Mouse (Mus musculus) hindbrain, embryonic 14.5 days (tissue): ENCODE measurements around the gene Slfn4. TPM values are rescaled to one million over a fixed set of nuclear protein-coding genes. Genes with fewer than 3 reads are reported as not detected.
"Not testable (repeated sequence)": the region's sequence is repeated elsewhere in the genome, so short reads cannot be mapped to it uniquely, and the experiment has no call there.

ENCODE experiments used
- ATAC-seq: fragments of 200-750 bp; cut with Nextera tagmentation; 2 replicates; pipeline ENCODE4 v1.8.0; 2017; ENCODE audit warnings: moderate number of reproducible peaks, mild to moderate bottlenecking, moderate TSS enrichment, moderate library complexity; ENCODE audit not compliant: low FRiP score
- DNase-seq: peaks from one replicate; pipeline ENCODE4 v3.0.0-alpha.2; 2015; ENCODE audit warnings: low spot score
- H3K27ac ChIP-seq: fragments of 300-500 bp; sonication (generic); 2 replicates; pipeline ENCODE4 v1.5.1; 2014; ENCODE audit warnings: mild to moderate bottlenecking, moderate library complexity
- H3K27me3 ChIP-seq: fragments of 300-500 bp; sonication (generic); 2 replicates; pipeline ENCODE4 v1.6.1; 2014; ENCODE audit warnings: mild to moderate bottlenecking, low read length, mixed read lengths; ENCODE audit not compliant: control insufficient read depth, insufficient read depth
- H3K36me3 ChIP-seq: fragments of 300-500 bp; sonication (generic); replicated peaks from 2 replicates; pipeline ENCODE4 v1.6.1; 2014; ENCODE audit not compliant: control insufficient read depth, insufficient read depth
- H3K4me1 ChIP-seq: fragments of 300-500 bp; sonication (generic); replicated peaks from 2 replicates; pipeline ENCODE4 v1.6.1; 2014; ENCODE audit warnings: antibody characterized with exemption, low read length, mixed read lengths; ENCODE audit not compliant: control insufficient read depth, insufficient read depth
- H3K4me2 ChIP-seq: fragments of 300-500 bp; sonication (generic); replicated peaks from 2 replicates; pipeline ENCODE4 v1.6.1; 2014; ENCODE audit warnings: mild to moderate bottlenecking, moderate library complexity
- H3K4me3 ChIP-seq: fragments of 300-500 bp; sonication (generic); replicated peaks from 2 replicates; pipeline ENCODE4 v1.5.1; 2014; ENCODE audit warnings: mild to moderate bottlenecking, low read length
- H3K9ac ChIP-seq: fragments of 300-500 bp; sonication (generic); 2 replicates; pipeline ENCODE4 v1.6.1; 2014
- H3K9me3 ChIP-seq: fragments of 300-500 bp; sonication (generic); 2 replicates; pipeline ENCODE4 v1.6.1; 2016; ENCODE audit warnings: low read length; ENCODE audit not compliant: control insufficient read depth
- WGBS: fragments of 180-500 bp; shearing (Covaris S2); extraction: QIAGEN DNeasy Blood & Tissue Kit; methylation state at CpG from one replicate; pipeline ENCODE4 v1.1.7; 2014; 5-methylcytosine and 5-hydroxymethylcytosine counted together
- polyA plus RNA-seq: library from polyadenylated mRNA; unstranded; fragments of >200 nt; fragmentation: Nextera tagmentation; extraction: Ambion mirVana; gene quantifications from 2 replicates; pipeline ENCODE4 v1.2.1, GENCODE M21; 2014

Gene Slfn4
- polyA plus RNA-seq, 1 experiment from 2014 or later, result not detected

- H3K9ac ChIP-seq, result no peak overlapping the region
- no peak for DNase-seq
- no peaks in the 10 kb centered on the region for H3K4me1 ChIP-seq
- H3K27me3 ChIP-seq, result no peaks in the 10 kb centered on the region
- H3K36me3 ChIP-seq, result no peaks in the 10 kb centered on the region
- no peak overlapping the region for H3K4me2 ChIP-seq
- H3K4me3 ChIP-seq, result no peak overlapping the region
- no peak for ATAC-seq
- no peak overlapping the region for H3K27ac ChIP-seq
- 88% methylated on average over 7 of the region's 7 CpGs for WGBS
- H3K9me3 ChIP-seq, result no peaks in the 10 kb centered on the region
These were observed 48.4 kb downstream of the Slfn4 start for GRCm38 (mm10) chr11:83223367-83223766.

GRCm38 (mm10) chr11:83223793-83224192 is 48.8 kb downstream of the Slfn4 start:
- DNase-seq, ATAC-seq, H3K27me3 ChIP-seq, H3K4me1 ChIP-seq, H3K27ac ChIP-seq, H3K9ac ChIP-seq, H3K4me2 ChIP-seq, H3K4me3 ChIP-seq, H3K9me3 ChIP-seq, H3K36me3 ChIP-seq: not testable (repeated sequence)
- 83% methylated on average over 5 of the region's 5 CpGs for WGBS

GRCm38 (mm10) chr11:83224217-83224616 is 49.2 kb downstream of the Slfn4 start:
- Histone ChIP-seq H3K27me3 (no peaks in the 10 kb centered on the region), H3K4me3 (no peak overlapping the region), H3K9me3 (no peaks in the 10 kb centered on the region), H3K4me2 (no peak overlapping the region), H3K9ac (no peak overlapping the region), H3K27ac (no peak overlapping the region), H3K36me3 (no peaks in the 10 kb centered on the region), H3K4me1 (no peaks in the 10 kb centered on the region)
- DNase-seq, result no peak
- ATAC-seq, result no peak
- WGBS, result 91% methylated on average over 9 of the region's 9 CpGs

- Histone ChIP-seq H3K27me3 (no peaks in the 10 kb centered on the region), H3K9me3 (no peaks in the 10 kb centered on the region), H3K4me2 (no peak overlapping the region), H3K9ac (no peak overlapping the region), H3K4me1 (no peaks in the 10 kb centered on the region), H3K27ac (no peak overlapping the region), H3K4me3 (no peak overlapping the region), H3K36me3 (no peaks in the 10 kb centered on the region)
- ATAC-seq (no peak), DNase-seq (no peak)
- WGBS, result 79% methylated on average over 3 of the region's 3 CpGs
These were observed 49.8 kb downstream of the Slfn4 start for GRCm38 (mm10) chr11:83224750-83225149.

- DNase-seq (no peak), ATAC-seq (no peak)
- WGBS, result 91% methylated on average over 9 of the region's 9 CpGs
- Histone ChIP-seq H3K27me3 (no peaks in the 10 kb centered on the region), H3K36me3 (no peaks in the 10 kb centered on the region), H3K4me2 (no peak overlapping the region), H3K4me1 (no peaks in the 10 kb centered on the region), H3K9ac (no peak overlapping the region), H3K9me3 (no peaks in the 10 kb centered on the region), H3K4me3 (no peak overlapping the region), H3K27ac (no peak overlapping the region)
These were observed 50.5 kb downstream of the Slfn4 start for GRCm38 (mm10) chr11:83225371-83225960.

GRCm38 (mm10) chr11:83227926-83228723 is 53.1 kb downstream of the Slfn4 start:
- Histone ChIP-seq H3K9ac (no peak overlapping the region), H3K9me3 (no peaks in the 10 kb centered on the region), H3K4me3 (no peak overlapping the region), H3K4me1 (no peaks in the 10 kb centered on the region), H3K27me3 (no peaks in the 10 kb centered on the region), H3K4me2 (no peak overlapping the region), H3K27ac (no peak overlapping the region), H3K36me3 (no peaks in the 10 kb centered on the region)
- ATAC-seq (no peak), DNase-seq (no peak)
- 86% methylated on average over 7 of the region's 7 CpGs for WGBS

- H3K27ac ChIP-seq, result no peak overlapping the region
- DNase-seq, result no peak
- H3K4me3 ChIP-seq, result no peak overlapping the region
- H3K27me3 ChIP-seq, result no peaks in the 10 kb centered on the region
- WGBS, result 63% methylated on average over 3 of the region's 3 CpGs
- no peaks in the 10 kb centered on the region for H3K36me3 ChIP-seq
- H3K4me2 ChIP-seq, result no peak overlapping the region
- H3K9me3 ChIP-seq, result no peaks in the 10 kb centered on the region
- no peaks in the 10 kb centered on the region for H3K4me1 ChIP-seq
- ATAC-seq, result no peak
- H3K9ac ChIP-seq, result no peak overlapping the region
These were observed 56.0 kb downstream of the Slfn4 start for GRCm38 (mm10) chr11:83230966-83231365.

GRCm38 (mm10) chr11:83233621-83234020 is 58.6 kb downstream of the Slfn4 start:
- H3K27me3 ChIP-seq, H3K27ac ChIP-seq, H3K9me3 ChIP-seq, H3K4me1 ChIP-seq, H3K4me2 ChIP-seq, DNase-seq, H3K4me3 ChIP-seq, H3K36me3 ChIP-seq, ATAC-seq, H3K9ac ChIP-seq: not testable (repeated sequence)
- 57% methylated on average over 5 of the region's 5 CpGs for WGBS

- not testable (repeated sequence) for H3K4me1 ChIP-seq, ATAC-seq, H3K4me3 ChIP-seq, H3K9me3 ChIP-seq, H3K4me2 ChIP-seq, H3K36me3 ChIP-seq, H3K27me3 ChIP-seq, H3K27ac ChIP-seq, DNase-seq, H3K9ac ChIP-seq
- WGBS, result 84% methylated on average over 9 of the region's 9 CpGs
These were observed 62.4 kb downstream of the Slfn4 start for GRCm38 (mm10) chr11:83237390-83237789.
